Mouse (Mus musculus) neural tube, embryonic 13.5 days (tissue): ENCODE results near the gene Psen1. TPM values are rescaled to one million over a fixed set of nuclear protein-coding genes. Genes with fewer than 3 reads are reported as not detected.

ENCODE experiments used
- ATAC-seq: fragments of 200-750 bp; cut with Nextera tagmentation; 2 replicates; pipeline ENCODE4 v1.8.0; 2017; ENCODE audit warnings: low read depth, mild to moderate bottlenecking, moderate TSS enrichment, moderate library complexity
- H3K27ac ChIP-seq: fragments of 300-500 bp; sonication (generic); replicated peaks from 2 replicates; pipeline ENCODE4 v1.5.1; 2015; ENCODE audit warnings: moderate library complexity, mild to moderate bottlenecking, inconsistent platforms
- H3K27me3 ChIP-seq: fragments of 300-500 bp; sonication (generic); 2 replicates; pipeline ENCODE4 v1.6.1; 2015; ENCODE audit warnings: mild to moderate bottlenecking, inconsistent platforms
- H3K36me3 ChIP-seq: fragments of 300-500 bp; sonication (generic); 2 replicates; pipeline ENCODE4 v1.6.1; 2015; ENCODE audit warnings: mild to moderate bottlenecking, inconsistent platforms
- H3K4me1 ChIP-seq: fragments of 300-500 bp; sonication (generic); replicated peaks from 2 replicates; pipeline ENCODE4 v1.6.1; 2015; ENCODE audit warnings: inconsistent platforms
- H3K4me2 ChIP-seq: fragments of 300-500 bp; sonication (generic); 2 replicates; pipeline ENCODE4 v1.6.1; 2015; ENCODE audit warnings: inconsistent platforms, mild to moderate bottlenecking, moderate library complexity
- H3K4me3 ChIP-seq: fragments of 300-500 bp; sonication (generic); 2 replicates; pipeline ENCODE4 v1.5.1; 2015; ENCODE audit warnings: mild to moderate bottlenecking, inconsistent platforms
- H3K9ac ChIP-seq: fragments of 300-500 bp; sonication (generic); 2 replicates; pipeline ENCODE4 v1.6.1; 2015; ENCODE audit warnings: moderate library complexity, mild to moderate bottlenecking, inconsistent platforms
- H3K9me3 ChIP-seq: fragments of 300-500 bp; sonication (generic); 2 replicates; pipeline ENCODE4 v1.6.1; 2016; ENCODE audit warnings: inconsistent platforms
- WGBS: fragments of 180-500 bp; shearing (Covaris S2); methylation state at CpG from one replicate; pipeline ENCODE4 v1.1.7; 2015; 5-methylcytosine and 5-hydroxymethylcytosine counted together
- polyA plus RNA-seq: library from polyadenylated mRNA; unstranded; fragments of >200 nt; fragmentation: Nextera tagmentation; extraction: Ambion mirVana; gene quantifications from 2 replicates; pipeline ENCODE4 v1.2.1, GENCODE M21; 2015

Gene Psen1
- polyA plus RNA-seq = 70.0 and 73.0 TPM in 2 replicates

- peak; percentile 100 for ATAC-seq
- under 1% methylated on average over 38 of the region's 38 CpGs for WGBS
- Histone ChIP-seq H3K9ac (peak within 1 kb of the TSS; percentile 90), H3K27me3 (no peaks in the 10 kb centered on the region), H3K4me3 (peak within 1 kb of the TSS; percentile 98), H3K27ac (peak within 1 kb of the TSS; percentile 98), H3K4me2 (peak within 1 kb of the TSS; percentile 80), H3K9me3 (no peaks in the 10 kb centered on the region), H3K4me1 (peaks cover 34% of the 10 kb centered on the region), H3K36me3 (peaks cover 13% of the 10 kb centered on the region; the same call in 1 of the 2 replicates)
Measured at GRCm38 (mm10) chr12:83687934-83688315, at the start of gene Psen1. Gene Psen1, plus strand, starts transcription at chr12:83688152.

- Histone ChIP-seq H3K9ac (no peak overlapping the region), H3K27me3 (no peaks in the 10 kb centered on the region), H3K4me3 (no peak overlapping the region), H3K36me3 (peaks cover 58% of the 10 kb centered on the region), H3K4me2 (no peak overlapping the region), H3K4me1 (no peaks in the 10 kb centered on the region), H3K9me3 (no peaks in the 10 kb centered on the region), H3K27ac (no peak overlapping the region)
- ATAC-seq = no peak
- 90% methylated on average over 2 of the region's 2 CpGs for WGBS
Measured at GRCm38 (mm10) chr12:83641233-83641632, 46.7 kb upstream of the Psen1 start.

- WGBS = 94% methylated on average over 1 of the region's 1 CpGs
- Histone ChIP-seq H3K36me3 (peaks cover 59% of the 10 kb centered on the region), H3K4me3 (no peak overlapping the region), H3K27me3 (no peaks in the 10 kb centered on the region), H3K4me2 (no peak overlapping the region), H3K27ac (no peak overlapping the region), H3K9ac (no peak overlapping the region), H3K4me1 (no peaks in the 10 kb centered on the region), H3K9me3 (no peaks in the 10 kb centered on the region)
- ATAC-seq = no peak
Measured at GRCm38 (mm10) chr12:83643116-83643515, 44.8 kb upstream of the Psen1 start.

- WGBS = 95% methylated on average over 3 of the region's 3 CpGs
- H3K36me3 ChIP-seq = peaks cover 68% of the 10 kb centered on the region
- H3K9me3 ChIP-seq = no peaks in the 10 kb centered on the region
Measured at GRCm38 (mm10) chr12:83650346-83650745, 37.6 kb upstream of the Psen1 start.

GRCm38 (mm10) chr12:83651414-83651813 is 36.5 kb upstream of the Psen1 start:
- H3K4me2 ChIP-seq = no peak overlapping the region
- peaks cover 62% of the 10 kb centered on the region for H3K36me3 ChIP-seq
- H3K4me3 ChIP-seq = no peak overlapping the region
- no peak overlapping the region for H3K9ac ChIP-seq
- no peaks in the 10 kb centered on the region for H3K4me1 ChIP-seq
- ATAC-seq = no peak
- H3K27ac ChIP-seq = no peak overlapping the region
- no peaks in the 10 kb centered on the region for H3K27me3 ChIP-seq
- H3K9me3 ChIP-seq = no peaks in the 10 kb centered on the region

More at GRCm38 (mm10) chr12:83650346-83650745, 37.6 kb upstream of the Psen1 start:
- ATAC-seq = no peak
- no peak overlapping the region for H3K9ac ChIP-seq
- no peak overlapping the region for H3K4me2 ChIP-seq
- no peaks in the 10 kb centered on the region for H3K4me1 ChIP-seq
- H3K4me3 ChIP-seq = no peak overlapping the region
- H3K27ac ChIP-seq = no peak overlapping the region
- H3K27me3 ChIP-seq = no peaks in the 10 kb centered on the region

- H3K9ac ChIP-seq = no peak overlapping the region
- WGBS = 96% methylated on average over 1 of the region's 1 CpGs
- no peak overlapping the region for H3K4me2 ChIP-seq
- H3K9me3 ChIP-seq = no peaks in the 10 kb centered on the region
- no peak overlapping the region for H3K27ac ChIP-seq
- ATAC-seq = no peak
- H3K4me3 ChIP-seq = no peak overlapping the region
- peaks cover 23% of the 10 kb centered on the region for H3K36me3 ChIP-seq
- H3K27me3 ChIP-seq = no peaks in the 10 kb centered on the region
- peaks cover 19% of the 10 kb centered on the region for H3K4me1 ChIP-seq
Measured at GRCm38 (mm10) chr12:83685466-83685865, 2.5 kb upstream of the Psen1 start.

GRCm38 (mm10) chr12:83686575-83687350 is 1.2 kb upstream of the Psen1 start:
- no peaks in the 10 kb centered on the region for H3K9me3 ChIP-seq
- no peaks in the 10 kb centered on the region for H3K27me3 ChIP-seq
- H3K4me3 ChIP-seq = no peak overlapping the region
- no peak overlapping the region for H3K4me2 ChIP-seq
- 92% methylated on average over 9 of the region's 9 CpGs for WGBS
- H3K9ac ChIP-seq = no peak overlapping the region
- peaks cover 30% of the 10 kb centered on the region for H3K4me1 ChIP-seq
- ATAC-seq = no peak
- peak overlapping the region; percentile 98; the same call in 1 of the 2 replicates for H3K27ac ChIP-seq
- H3K36me3 ChIP-seq = peaks cover 13% of the 10 kb centered on the region

- WGBS = 1% methylated on average over 49 of the region's 49 CpGs
- H3K27me3 ChIP-seq = no peaks in the 10 kb centered on the region
- H3K9ac ChIP-seq = peak overlapping the region; percentile 90
- H3K4me3 ChIP-seq = peak overlapping the region; percentile 98
- ATAC-seq = peak; percentile 88
- H3K4me1 ChIP-seq = peaks cover 34% of the 10 kb centered on the region
- peak overlapping the region; percentile 80 for H3K4me2 ChIP-seq
- peaks cover 10% of the 10 kb centered on the region; the same call in 1 of the 2 replicates for H3K36me3 ChIP-seq
- H3K27ac ChIP-seq = peak overlapping the region; percentile 98
- no peaks in the 10 kb centered on the region for H3K9me3 ChIP-seq
Measured at GRCm38 (mm10) chr12:83688316-83689086, 549 bp downstream of the Psen1 start.

GRCm38 (mm10) chr12:83689087-83689432 is 1.1 kb downstream of the Psen1 start:
- WGBS = 30% methylated on average over 6 of the region's 6 CpGs
- peak overlapping the region; percentile 98 for H3K4me3 ChIP-seq
- ATAC-seq = no peak

GRCm38 (mm10) chr12:83694011-83694410 is 6.1 kb downstream of the Psen1 start:
- no peak overlapping the region for H3K27ac ChIP-seq
- no peak overlapping the region for H3K9ac ChIP-seq
- no peaks in the 10 kb centered on the region for H3K9me3 ChIP-seq
- 90% methylated on average over 5 of the region's 5 CpGs for WGBS
- H3K4me1 ChIP-seq = peaks cover 41% of the 10 kb centered on the region
- H3K4me3 ChIP-seq = no peak overlapping the region
- no peaks in the 10 kb centered on the region for H3K27me3 ChIP-seq
- H3K4me2 ChIP-seq = no peak overlapping the region
- peaks cover 7% of the 10 kb centered on the region; the same call in 1 of the 2 replicates for H3K36me3 ChIP-seq
- ATAC-seq = no peak

More at GRCm38 (mm10) chr12:83689087-83689432, 1.1 kb downstream of the Psen1 start:
- Histone ChIP-seq H3K36me3 (peaks cover 7% of the 10 kb centered on the region; the same call in 1 of the 2 replicates), H3K4me2 (peak overlapping the region; percentile 80), H3K9ac (peak overlapping the region; percentile 90), H3K4me1 (peaks cover 35% of the 10 kb centered on the region), H3K9me3 (no peaks in the 10 kb centered on the region), H3K27ac (peak overlapping the region; percentile 98; the same call in 1 of the 2 replicates), H3K27me3 (no peaks in the 10 kb centered on the region)

GRCm38 (mm10) chr12:83694669-83695068 is 6.7 kb downstream of the Psen1 start:
- WGBS = 87% methylated on average over 3 of the region's 3 CpGs
- Histone ChIP-seq H3K4me2 (no peak overlapping the region), H3K4me1 (peaks cover 36% of the 10 kb centered on the region), H3K36me3 (peaks cover 10% of the 10 kb centered on the region), H3K27ac (no peak overlapping the region), H3K9ac (no peak overlapping the region), H3K27me3 (no peaks in the 10 kb centered on the region), H3K9me3 (no peaks in the 10 kb centered on the region), H3K4me3 (no peak overlapping the region)
- no peak for ATAC-seq

- 90% methylated on average over 4 of the region's 4 CpGs for WGBS
- Histone ChIP-seq H3K36me3 (peaks cover 25% of the 10 kb centered on the region), H3K27ac (no peak overlapping the region), H3K4me2 (no peak overlapping the region), H3K27me3 (no peaks in the 10 kb centered on the region), H3K9ac (no peak overlapping the region), H3K9me3 (no peaks in the 10 kb centered on the region), H3K4me1 (peaks cover 19% of the 10 kb centered on the region), H3K4me3 (no peak overlapping the region)
- ATAC-seq = no peak
Measured at GRCm38 (mm10) chr12:83698637-83699036, 10.7 kb downstream of the Psen1 start.
